Mouse (Mus musculus) heart, embryonic 11.5 days (tissue): ENCODE measurements around the gene Hoxd13. TPM values are rescaled to one million over a fixed set of nuclear protein-coding genes. Genes with fewer than 3 reads are reported as not detected.

ENCODE experiments used
- ATAC-seq: fragments of 200-750 bp; cut with Nextera tagmentation; replicated peaks from 2 replicates; pipeline ENCODE4 v1.8.0; 2017; ENCODE audit warnings: moderate library complexity; ENCODE audit not compliant: insufficient number of reproducible peaks, low FRiP score, low TSS enrichment
- H3K27ac ChIP-seq: fragments of 300-500 bp; sonication (generic); 2 replicates; pipeline ENCODE4 v1.5.1; 2014; ENCODE audit warnings: mild to moderate bottlenecking, low read depth, low read length
- H3K27me3 ChIP-seq: fragments of 300-500 bp; sonication (generic); 2 replicates; pipeline ENCODE4 v1.6.1; 2014; ENCODE audit warnings: mild to moderate bottlenecking, low read length, mixed read lengths; ENCODE audit not compliant: control insufficient read depth, insufficient read depth
- H3K36me3 ChIP-seq: fragments of 300-500 bp; sonication (generic); 2 replicates; pipeline ENCODE4 v1.6.1; 2014; ENCODE audit warnings: mild to moderate bottlenecking, low read length, moderate library complexity, mixed read lengths; ENCODE audit not compliant: control insufficient read depth, insufficient read depth
- H3K4me1 ChIP-seq: fragments of 300-500 bp; sonication (generic); 2 replicates; pipeline ENCODE4 v1.6.1; 2014; ENCODE audit warnings: low read length; ENCODE audit not compliant: control insufficient read depth, insufficient read depth
- H3K4me2 ChIP-seq: fragments of 300-500 bp; sonication (generic); 2 replicates; pipeline ENCODE4 v1.6.1; 2014; ENCODE audit warnings: mild to moderate bottlenecking, moderate library complexity
- H3K4me3 ChIP-seq: fragments of 300-500 bp; sonication (generic); 2 replicates; pipeline ENCODE4 v1.5.1; 2014; ENCODE audit warnings: low read depth, low read length
- H3K9ac ChIP-seq: fragments of 300-500 bp; sonication (generic); 2 replicates; pipeline ENCODE4 v1.6.1; 2014; ENCODE audit warnings: mild to moderate bottlenecking, low read depth, low read length, moderate library complexity
- H3K9me3 ChIP-seq: fragments of 300-500 bp; sonication (generic); replicated peaks from 2 replicates; pipeline ENCODE4 v1.6.1; 2016; ENCODE audit warnings: low read length; ENCODE audit not compliant: control insufficient read depth
- WGBS: fragments of 180-500 bp; shearing (Covaris S2); extraction: QIAGEN DNeasy Blood & Tissue Kit; methylation state at CpG from one replicate; pipeline ENCODE4 v1.1.7; 2014; ENCODE audit not compliant: insufficient replicate concordance; 5-methylcytosine and 5-hydroxymethylcytosine counted together
- polyA plus RNA-seq: library from polyadenylated mRNA; unstranded; fragments of >200 nt; fragmentation: Nextera tagmentation; extraction: Ambion mirVana; gene quantifications from 2 replicates; pipeline ENCODE4 v1.2.1, GENCODE M21; 2014

Hoxd13 gene
- polyA plus RNA-seq, result not detected in 2 replicates

DNA sequence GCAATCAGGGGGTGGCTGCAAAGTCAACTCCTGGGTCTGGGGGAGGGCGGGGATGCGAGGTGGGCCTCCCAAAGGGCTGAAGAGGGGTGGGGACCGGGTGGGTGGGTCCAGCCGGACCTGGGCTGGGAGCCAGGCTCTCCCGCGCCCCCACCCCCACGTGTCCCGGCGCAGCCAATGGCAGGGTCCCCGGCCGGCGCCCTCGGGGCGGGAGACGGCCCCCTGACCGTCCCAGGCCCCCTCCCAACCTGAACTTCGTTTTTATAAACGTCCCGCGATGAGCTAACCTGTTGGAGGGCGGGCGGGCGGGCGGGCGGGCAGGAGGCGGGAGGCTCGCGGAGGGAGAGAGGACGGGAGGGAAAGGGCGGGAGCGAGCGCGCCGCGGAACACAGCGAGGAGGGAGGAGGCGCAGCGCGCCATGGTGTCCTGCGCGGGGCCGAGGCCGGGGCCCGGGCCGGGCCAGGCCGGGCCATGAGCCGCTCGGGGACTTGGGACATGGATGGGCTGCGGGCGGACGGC is at the start of gene Hoxd13:
Hoxd13 (plus strand) TSS at position 469 of the 516 bp plus-strand sequence.
- Histone ChIP-seq H3K27me3 (peaks cover 88% of the 10 kb centered on the region), H3K4me2 (peak within 1 kb of the TSS; percentile 63), H3K36me3 (no peaks in the 10 kb centered on the region), H3K27ac (no peak within 1 kb of the TSS), H3K9me3 (no peaks in the 10 kb centered on the region), H3K9ac (no peak within 1 kb of the TSS), H3K4me3 (peak within 1 kb of the TSS; percentile 42), H3K4me1 (peaks cover 10% of the 10 kb centered on the region; the same call in 1 of the 2 replicates)
- 0% methylated on average over 11 of the region's 51 CpGs for WGBS
- no peak for ATAC-seq

DNA sequence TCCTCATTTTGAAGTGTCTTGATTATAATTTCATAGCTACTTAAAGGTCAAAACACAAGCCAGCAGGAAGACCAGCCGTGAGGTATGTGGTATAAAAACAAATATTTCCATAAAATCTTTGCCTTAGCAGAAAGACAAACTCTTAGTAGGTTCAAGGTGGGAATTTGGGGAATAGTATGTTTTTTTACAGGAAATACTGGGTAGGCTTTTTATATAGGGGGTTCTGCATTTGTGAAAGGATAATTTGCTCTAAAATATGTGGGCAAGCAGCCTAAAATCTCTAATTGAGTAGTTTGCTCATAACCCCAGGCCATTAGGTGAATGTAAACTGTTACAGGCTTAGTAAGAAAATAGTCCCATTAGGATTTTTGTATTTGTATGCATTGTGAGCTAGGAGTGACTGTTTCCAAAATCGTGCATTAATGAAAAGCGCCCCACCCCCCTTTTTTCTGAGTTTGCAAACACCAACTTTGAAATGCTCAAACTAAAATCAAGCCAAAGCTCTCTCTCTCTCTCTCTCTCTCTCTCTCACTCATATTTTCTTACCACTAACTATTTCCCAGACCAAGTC is 48.3 kb upstream of the Hoxd13 start:
- Histone ChIP-seq H3K36me3 (no peaks in the 10 kb centered on the region), H3K27ac (no peak overlapping the region), H3K27me3 (no peaks in the 10 kb centered on the region), H3K4me3 (no peak overlapping the region), H3K4me2 (no peak overlapping the region), H3K9me3 (no peaks in the 10 kb centered on the region), H3K9ac (no peak overlapping the region), H3K4me1 (no peaks in the 10 kb centered on the region)
- WGBS, result 79% methylated on average over 3 of the region's 3 CpGs
- no peak for ATAC-seq

DNA sequence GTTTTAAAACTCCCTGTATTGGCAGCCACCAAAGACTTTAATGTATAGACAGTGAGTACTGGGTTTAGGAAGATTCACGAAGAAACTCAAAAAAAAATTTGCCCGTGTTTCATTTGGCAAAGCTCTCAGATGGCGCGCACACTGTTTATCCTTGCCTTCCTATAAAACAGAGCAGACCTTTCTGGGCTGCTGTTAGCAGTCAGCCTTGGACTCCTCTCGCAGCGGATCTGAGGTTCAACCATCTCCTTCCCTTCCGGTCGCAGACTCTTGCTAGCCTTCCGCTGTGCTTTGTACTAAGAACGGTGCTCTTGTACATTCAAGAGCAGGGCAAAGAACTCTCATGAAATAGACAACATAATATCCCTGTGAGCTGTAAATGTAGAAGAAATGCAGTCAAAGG is 47.7 kb upstream of the Hoxd13 start:
- no peak overlapping the region for H3K9ac ChIP-seq
- no peak overlapping the region for H3K4me3 ChIP-seq
- H3K9me3 ChIP-seq, result no peaks in the 10 kb centered on the region
- no peaks in the 10 kb centered on the region for H3K27me3 ChIP-seq
- no peak for ATAC-seq
- H3K27ac ChIP-seq, result no peak overlapping the region
- no peaks in the 10 kb centered on the region for H3K4me1 ChIP-seq
- H3K4me2 ChIP-seq, result no peak overlapping the region
- WGBS, result 85% methylated on average over 10 of the region's 10 CpGs
- no peaks in the 10 kb centered on the region for H3K36me3 ChIP-seq

DNA sequence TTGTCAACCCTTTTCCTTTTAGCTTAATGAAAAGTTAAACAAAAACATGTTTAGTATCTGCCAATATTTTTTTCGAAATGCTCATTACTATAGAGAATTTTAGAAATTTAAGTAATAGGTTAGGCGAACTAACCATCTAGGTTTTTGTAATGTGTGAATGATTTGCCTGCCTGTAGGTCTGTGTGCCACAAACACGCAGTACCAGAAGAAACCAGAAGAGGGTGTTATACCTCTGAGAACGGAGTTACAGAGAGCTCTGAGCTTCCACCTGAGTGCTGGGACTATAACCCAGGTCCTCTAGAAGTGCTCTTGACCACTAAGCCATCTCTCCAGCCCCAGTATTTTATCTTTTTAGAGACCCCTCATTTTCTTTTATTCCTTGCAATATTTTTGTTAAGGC is 32.7 kb upstream of the Hoxd13 start:
- Histone ChIP-seq H3K4me3 (no peak overlapping the region), H3K9ac (no peak overlapping the region), H3K36me3 (no peaks in the 10 kb centered on the region), H3K9me3 (no peaks in the 10 kb centered on the region), H3K27ac (no peak overlapping the region), H3K4me2 (no peak overlapping the region), H3K4me1 (no peaks in the 10 kb centered on the region), H3K27me3 (no peaks in the 10 kb centered on the region)
- ATAC-seq, result no peak
- WGBS, result 60% methylated on average over 4 of the region's 4 CpGs

DNA sequence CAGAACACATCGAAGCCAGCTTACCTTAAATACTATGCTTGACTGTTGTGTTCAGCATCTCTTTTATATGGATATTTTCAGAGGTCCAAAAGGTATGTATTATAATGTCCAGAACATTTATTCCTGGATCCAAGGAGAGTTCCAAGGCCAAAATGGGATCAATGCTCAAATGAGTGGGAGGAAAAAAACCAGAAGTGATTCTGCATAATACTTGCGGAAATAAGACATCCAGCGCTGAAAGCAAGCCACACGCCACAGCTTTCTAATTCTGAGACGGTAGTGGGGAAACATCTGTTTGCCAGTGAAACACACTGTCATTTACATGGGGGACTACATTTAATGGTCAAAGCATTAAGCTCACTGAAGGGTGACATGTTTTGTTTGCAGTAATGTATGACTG is 25.7 kb upstream of the Hoxd13 start:
- ATAC-seq, result no peak
- 68% methylated on average over 5 of the region's 5 CpGs for WGBS
- Histone ChIP-seq H3K36me3 (no peaks in the 10 kb centered on the region), H3K27ac (no peak overlapping the region), H3K4me1 (no peaks in the 10 kb centered on the region), H3K9ac (no peak overlapping the region), H3K4me3 (no peak overlapping the region), H3K9me3 (no peaks in the 10 kb centered on the region), H3K27me3 (peaks cover 30% of the 10 kb centered on the region), H3K4me2 (no peak overlapping the region)

DNA sequence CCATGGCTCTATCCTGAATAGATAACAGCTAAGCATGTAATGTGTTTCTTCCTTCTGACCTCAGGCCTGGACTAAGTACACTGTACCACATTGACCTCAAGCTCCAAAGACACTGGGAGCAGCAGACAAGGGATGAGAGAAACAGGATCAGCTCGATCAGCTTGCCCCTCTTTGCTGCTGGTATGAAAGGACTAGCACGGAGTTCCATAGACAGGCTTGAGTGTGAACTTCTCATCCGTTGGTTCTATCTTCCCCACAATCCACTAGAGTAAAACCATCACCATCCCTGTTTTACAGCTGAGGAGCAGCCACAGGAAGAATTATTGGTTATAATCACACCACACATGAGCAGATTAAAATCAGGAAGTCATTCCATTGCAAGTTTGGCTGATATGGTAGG is 22.5 kb upstream of the Hoxd13 start:
- Histone ChIP-seq H3K36me3 (no peaks in the 10 kb centered on the region), H3K9ac (no peak overlapping the region), H3K4me1 (no peaks in the 10 kb centered on the region), H3K4me2 (no peak overlapping the region), H3K9me3 (no peaks in the 10 kb centered on the region), H3K4me3 (no peak overlapping the region), H3K27ac (no peak overlapping the region), H3K27me3 (peaks cover 61% of the 10 kb centered on the region)
- ATAC-seq, result no peak
- 73% methylated on average over 3 of the region's 3 CpGs for WGBS

DNA sequence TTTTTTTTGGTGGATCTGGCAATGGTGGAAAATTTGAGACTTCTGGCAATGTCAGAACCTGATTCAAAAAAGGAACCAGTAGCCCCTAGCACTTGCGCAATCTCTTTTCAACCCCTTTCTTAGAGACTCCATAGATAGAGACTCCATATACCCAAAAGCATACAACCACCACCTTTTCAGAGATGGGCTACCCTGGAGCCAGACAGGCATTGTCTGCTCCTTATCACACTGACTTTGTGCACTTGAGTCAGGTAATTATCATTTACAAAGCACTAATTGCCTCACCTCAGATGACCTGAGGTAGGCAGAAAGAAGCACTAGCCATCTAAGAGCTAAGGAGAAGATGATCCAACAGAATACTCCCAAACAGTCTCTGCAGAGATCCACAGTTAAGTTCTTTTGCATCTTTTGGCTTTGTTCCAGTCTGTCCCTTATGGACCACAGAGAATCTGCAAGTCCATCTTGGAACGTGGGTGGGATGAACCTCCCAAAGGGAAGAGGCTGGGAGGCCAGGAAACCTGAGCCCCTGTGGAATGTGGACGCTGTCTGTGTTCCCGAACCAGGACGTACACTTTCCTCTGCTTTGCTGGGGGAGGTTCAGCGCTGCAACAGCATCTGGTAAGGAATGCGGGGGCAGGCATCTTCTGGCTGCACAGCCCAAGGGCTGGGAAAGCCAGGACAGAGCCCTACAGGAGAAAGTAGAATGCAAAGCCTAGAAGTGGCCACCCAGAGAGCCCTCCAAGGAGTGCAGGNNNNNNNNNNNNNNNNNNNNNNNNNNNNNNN is 20.8 kb upstream of the Hoxd13 start:
- Histone ChIP-seq H3K4me2 (no peak overlapping the region), H3K27ac (no peak overlapping the region)

DNA sequence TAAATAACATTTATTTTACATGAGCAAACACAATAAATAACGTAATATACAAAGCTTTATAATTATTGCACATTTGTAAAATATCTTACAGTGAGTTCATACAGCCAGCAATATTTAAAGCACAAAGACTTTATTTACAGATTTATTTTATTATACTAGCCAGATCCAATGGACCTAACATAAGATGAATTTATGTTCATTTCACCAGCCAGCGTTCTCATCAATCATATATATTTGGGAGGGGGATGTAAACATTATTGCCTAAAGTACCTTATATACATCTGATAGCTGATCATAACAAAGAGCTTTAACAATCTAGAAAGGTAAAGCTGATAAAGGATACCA is 15.1 kb upstream of the Hoxd13 start:
- peaks cover 87% of the 10 kb centered on the region for H3K27me3 ChIP-seq
- no peaks in the 10 kb centered on the region for H3K36me3 ChIP-seq
- WGBS, result 44% methylated on average over 2 of the region's 2 CpGs
- no peak overlapping the region for H3K4me2 ChIP-seq
- no peak overlapping the region for H3K9ac ChIP-seq
- H3K9me3 ChIP-seq, result no peaks in the 10 kb centered on the region
- no peak for ATAC-seq
- no peak overlapping the region for H3K4me3 ChIP-seq
- H3K27ac ChIP-seq, result no peak overlapping the region
- peaks cover 4% of the 10 kb centered on the region; the same call in 1 of the 2 replicates for H3K4me1 ChIP-seq

More for the DNA sequence above, 20.8 kb upstream of the Hoxd13 start:
- WGBS, result 12% methylated on average over 7 of the region's 7 CpGs
- no peaks in the 10 kb centered on the region for H3K4me1 ChIP-seq
- no peaks in the 10 kb centered on the region for H3K9me3 ChIP-seq
- H3K36me3 ChIP-seq, result no peaks in the 10 kb centered on the region
- peaks cover 76% of the 10 kb centered on the region for H3K27me3 ChIP-seq
- ATAC-seq, result no peak
- H3K4me3 ChIP-seq, result no peak overlapping the region
- H3K9ac ChIP-seq, result no peak overlapping the region
